Mouse (Mus musculus): ENCODE results near the gene Htt. TPM values are rescaled to one million over a fixed set of nuclear protein-coding genes. Genes with fewer than 3 reads are reported as not detected.

Gene Htt
- total RNA-seq, 2 experiments from 2014 or later, result 29.0 to 31.4 TPM

GRCm38 (mm10) chr5:34885250-34885649 lies 123.7 kb downstream of the Htt start:
- no peak for DNase-seq (ENCODE audit: low spot score in 2 of 2)

GRCm38 (mm10) chr5:34889252-34889651 lies 127.7 kb downstream of the Htt start:
- DNase-seq (ENCODE audit: low spot score in 2 of 2), result no peak

- no peak for DNase-seq (ENCODE audit: low spot score in 2 of 2)
Measured at GRCm38 (mm10) chr5:34896697-34897453, 135.3 kb downstream of the Htt start.

GRCm38 (mm10) chr5:34899787-34900469 lies 138.4 kb downstream of the Htt start:
- no peak for DNase-seq (ENCODE audit: low spot score in 2 of 2)

- no peak for DNase-seq (ENCODE audit: low spot score in 2 of 2)
Measured at GRCm38 (mm10) chr5:34902371-34902770, 140.8 kb downstream of the Htt start.

GRCm38 (mm10) chr5:34902811-34903385 lies 141.4 kb downstream of the Htt start:
- DNase-seq (ENCODE audit: low spot score in 2 of 2), result no peak

- no peak for DNase-seq (ENCODE audit: low spot score in 2 of 2)
Measured at GRCm38 (mm10) chr5:34904412-34904811, 142.9 kb downstream of the Htt start.

GRCm38 (mm10) chr5:34907230-34907629 lies 145.7 kb downstream of the Htt start:
- no peak for DNase-seq (ENCODE audit: low spot score in 2 of 2)

- no peak for DNase-seq (ENCODE audit: low spot score in 2 of 2)
Measured at GRCm38 (mm10) chr5:34907910-34908725, 146.6 kb downstream of the Htt start, which contains the start of gene Msantd1. Msantd1 (plus strand) TSS chr5:34908012.

- no peak for DNase-seq (ENCODE audit: low spot score in 2 of 2)
Measured at GRCm38 (mm10) chr5:34908726-34909633, 147.4 kb downstream of the Htt start.

GRCm38 (mm10) chr5:34909634-34910503 lies 148.3 kb downstream of the Htt start:
- DNase-seq (ENCODE audit: low spot score in 2 of 2), result no peak

GRCm38 (mm10) chr5:34910504-34910815 lies 148.9 kb downstream of the Htt start:
- no peak for DNase-seq (ENCODE audit: low spot score in 2 of 2)

GRCm38 (mm10) chr5:34915801-34916200 lies 154.3 kb downstream of the Htt start:
- peak in 1 of 2 experiments; percentile 66 for DNase-seq (ENCODE audit: low spot score in 2 of 2)

- DNase-seq (ENCODE audit: low spot score in 2 of 2), result no peak
Measured at GRCm38 (mm10) chr5:34917234-34917655, 155.7 kb downstream of the Htt start.

GRCm38 (mm10) chr5:34918785-34919184 lies 157.2 kb downstream of the Htt start:
- no peak for DNase-seq (ENCODE audit: low spot score in 2 of 2)

- DNase-seq (ENCODE audit: low spot score in 2 of 2), result no peak
Measured at GRCm38 (mm10) chr5:34922531-34922930, 161.0 kb downstream of the Htt start.

- no peak for DNase-seq (ENCODE audit: low spot score in 2 of 2)
Measured at GRCm38 (mm10) chr5:34923920-34924319, 162.4 kb downstream of the Htt start.

- no peak for DNase-seq (ENCODE audit: low spot score in 2 of 2)
Measured at GRCm38 (mm10) chr5:34924519-34924918, 163.0 kb downstream of the Htt start.

- no peak for DNase-seq (ENCODE audit: low spot score in 2 of 2)
Measured at GRCm38 (mm10) chr5:34927648-34928047, 166.1 kb downstream of the Htt start.
